Mouse (Mus musculus): ENCODE results near the gene Cpa1.
A peak's percentile ranks its signal among the peaks of the same experiment; 100 is the strongest.

Gene Cpa1

DNA sequence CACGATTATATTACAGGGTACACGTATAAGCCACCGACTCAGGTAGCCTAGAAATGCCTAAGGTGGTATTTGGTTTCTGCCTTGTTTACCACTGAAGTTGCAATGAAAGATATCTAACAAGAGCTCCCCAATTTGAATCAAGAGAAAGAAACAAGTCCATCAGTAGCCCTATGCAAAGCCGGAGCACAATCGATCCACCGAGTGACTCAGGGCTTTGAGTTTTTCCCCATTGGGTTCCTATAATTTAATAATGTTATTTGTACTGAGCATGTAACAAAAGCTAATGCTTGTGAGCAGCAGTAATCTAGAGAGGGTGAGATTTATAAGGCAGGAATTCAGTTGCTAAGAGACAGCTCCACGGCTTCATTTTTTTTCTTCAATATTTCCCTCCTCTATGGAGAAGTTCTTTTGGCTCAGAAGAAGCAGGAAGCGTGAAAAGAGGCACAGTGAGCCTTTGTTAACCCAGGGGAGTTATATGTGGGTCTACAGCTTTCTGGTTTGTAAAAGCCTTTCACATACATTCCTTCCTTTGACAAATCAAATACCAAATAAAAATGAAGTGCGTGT lies 35.8 kb downstream of the Cpa1 start:
- DNase-seq: no peak

GRCm38 (mm10) chr6:30675281-30675771 lies 36.3 kb downstream of the Cpa1 start:
- DNase-seq: peak in 1 of 2 experiments; percentile 13

GRCm38 (mm10) chr6:30676506-30676905 lies 37.5 kb downstream of the Cpa1 start:
- DNase-seq: no peak

- no peak for DNase-seq
These were observed 38.6 kb downstream of the Cpa1 start for GRCm38 (mm10) chr6:30677591-30677990.

DNA sequence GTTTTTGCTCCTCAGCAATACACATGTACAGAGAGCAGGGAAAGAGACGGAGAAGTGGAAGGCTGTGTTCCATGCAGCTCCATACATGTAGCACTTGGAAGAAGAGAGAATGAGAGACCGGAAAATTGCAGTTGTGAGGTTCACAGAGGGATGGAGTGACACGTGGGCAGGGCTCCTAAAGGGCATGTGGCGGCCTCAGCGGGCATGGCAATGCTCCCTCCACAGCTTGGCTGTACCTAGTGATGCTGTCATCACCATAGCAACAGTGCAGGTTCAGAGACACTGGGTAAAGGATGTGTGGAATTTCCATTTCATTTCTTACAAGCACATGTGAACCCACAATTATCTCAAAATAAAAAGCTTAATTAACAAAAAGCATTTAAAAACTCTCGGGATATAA lies 39.5 kb downstream of the Cpa1 start:
- DNase-seq: no peak

DNA sequence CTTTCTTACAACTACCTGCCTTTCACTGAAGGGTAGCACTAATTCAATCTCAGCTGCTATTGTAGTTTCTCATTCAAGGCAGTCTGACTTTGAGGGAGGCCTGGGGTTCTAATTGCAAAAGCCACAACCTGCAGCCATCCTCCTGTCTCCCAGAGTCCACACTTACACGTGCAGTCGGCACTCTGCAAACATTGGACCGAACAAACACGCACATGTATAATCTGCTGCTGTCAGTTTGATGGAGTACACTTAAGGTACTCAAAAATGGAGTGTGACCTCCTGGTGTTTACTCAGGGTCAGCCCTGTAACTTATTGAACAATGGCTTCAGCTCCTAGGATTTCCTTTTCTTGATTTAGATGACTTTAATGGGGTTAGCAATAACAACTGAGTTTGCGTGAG lies 40.5 kb downstream of the Cpa1 start:
- no peak for DNase-seq

DNA sequence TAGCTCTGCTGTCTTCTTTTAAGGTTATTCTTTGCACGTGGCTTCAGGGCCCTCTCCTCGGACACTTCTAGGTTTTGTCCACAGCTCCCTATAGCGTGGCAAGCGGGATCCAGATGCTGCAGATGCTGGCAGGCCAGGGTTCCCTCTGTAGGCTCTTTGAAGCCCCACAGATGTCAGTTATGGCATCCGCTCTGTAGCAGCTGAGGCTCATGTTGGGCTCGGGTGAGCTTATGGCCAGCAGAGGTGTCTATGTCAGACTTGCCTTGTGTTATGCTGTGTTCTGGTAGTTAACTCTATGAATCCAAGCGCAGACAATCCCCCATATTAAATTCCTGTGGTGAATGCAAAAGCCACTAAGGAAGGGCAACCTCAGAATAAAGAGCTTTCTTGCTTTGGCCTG lies 41.4 kb downstream of the Cpa1 start:
- no peak for DNase-seq

DNA sequence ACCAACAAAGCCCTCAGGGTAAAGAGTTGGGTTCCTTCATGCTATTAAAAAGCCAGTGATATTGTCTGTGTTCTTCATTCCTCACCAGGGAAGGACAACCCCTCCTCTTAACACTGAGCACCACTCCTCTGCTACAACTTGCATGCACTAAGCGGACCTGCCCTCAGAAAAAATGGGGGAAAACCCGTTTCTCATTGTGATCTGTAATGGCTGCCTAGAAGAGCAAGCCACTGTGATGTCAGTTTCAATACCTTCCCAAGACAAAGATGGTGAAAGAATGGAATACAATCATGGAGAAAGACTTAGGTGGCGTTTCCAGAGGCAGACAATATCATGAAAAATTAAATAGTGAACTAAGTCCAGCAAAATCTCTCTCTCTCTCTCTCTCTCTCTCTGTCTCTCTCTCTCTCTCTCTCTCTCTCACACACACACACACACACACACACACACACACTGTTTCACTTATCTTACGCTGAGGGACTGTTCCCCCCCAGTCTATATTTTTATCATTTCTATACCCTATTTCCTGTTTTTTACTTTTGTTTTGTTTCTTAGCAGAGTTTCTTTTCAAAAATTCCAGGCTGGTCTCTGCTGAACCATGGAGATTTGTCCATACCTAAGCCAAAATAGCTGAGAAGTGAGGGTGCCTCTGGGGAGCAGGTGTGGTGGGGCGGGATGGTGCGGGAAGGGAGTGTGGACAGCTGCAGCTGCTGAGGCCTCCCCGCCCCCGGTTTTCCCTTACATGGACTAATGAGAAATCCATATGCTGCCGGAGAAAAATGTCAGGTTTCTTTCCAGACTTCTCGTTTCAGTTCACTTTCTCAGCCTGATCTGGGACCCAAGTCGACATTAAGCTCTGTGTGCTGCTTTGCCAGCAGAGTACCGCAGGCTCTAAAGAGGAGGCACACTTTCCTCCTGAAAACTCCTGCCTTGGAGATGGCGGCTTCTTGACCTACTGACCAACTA lies 43.2 kb downstream of the Cpa1 start:
- DNase-seq: no peak

DNA sequence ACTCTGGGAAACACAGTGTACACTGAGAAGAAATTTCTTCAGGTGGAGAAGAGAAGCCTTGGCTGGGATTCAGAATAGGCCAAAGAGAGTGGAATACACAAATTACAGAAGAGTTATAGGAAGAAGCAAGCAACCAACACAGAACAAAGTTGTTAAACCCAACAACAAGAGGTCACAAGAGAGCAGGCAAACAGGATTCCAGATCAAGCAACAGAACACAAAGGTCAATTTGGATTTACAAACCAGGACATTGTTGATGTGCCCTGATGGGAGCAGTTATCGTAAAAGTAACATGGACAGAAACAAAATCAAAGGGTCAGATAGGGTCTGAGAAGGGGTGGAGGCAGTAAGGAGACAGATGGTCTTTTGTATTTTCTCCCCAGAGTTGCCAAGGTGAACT lies 45.6 kb downstream of the Cpa1 start:
- no peak for DNase-seq

GRCm38 (mm10) chr6:30687198-30687597 lies 48.2 kb downstream of the Cpa1 start:
- DNase-seq: no peak

- no peak for DNase-seq
These were observed 53.8 kb downstream of the Cpa1 start for GRCm38 (mm10) chr6:30692826-30693225.

DNA sequence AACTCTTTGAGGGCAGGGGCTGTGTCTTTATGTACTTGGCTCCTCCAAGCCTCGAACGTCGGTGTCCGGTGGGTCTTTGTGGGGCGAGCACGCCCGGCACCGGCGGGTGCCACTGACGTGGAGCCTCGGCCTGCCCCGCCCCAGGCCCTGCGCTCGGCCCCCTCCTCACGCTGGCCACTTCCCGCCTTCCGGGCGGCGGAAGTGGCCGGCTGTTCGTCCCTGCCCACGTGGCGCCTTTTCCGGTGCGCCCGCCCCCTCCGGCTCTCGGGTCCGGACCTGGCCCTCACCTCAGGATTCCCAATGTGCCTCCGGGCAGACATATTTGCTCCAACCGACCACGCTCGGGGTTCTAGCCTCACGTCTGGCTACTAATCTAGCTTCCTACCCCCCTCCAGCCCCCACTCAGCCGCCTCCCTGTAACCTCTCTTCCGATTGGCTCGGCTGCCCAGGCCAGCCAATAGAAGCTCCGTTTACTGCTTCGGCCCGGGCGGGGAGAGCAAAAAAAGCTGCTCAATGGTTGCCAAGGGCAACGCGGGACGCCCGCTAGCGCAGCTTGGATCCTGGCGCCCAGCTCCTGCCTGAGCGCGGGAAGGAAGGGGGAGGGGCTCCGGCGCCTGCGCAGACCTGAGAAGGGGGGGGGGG lies 54.5 kb downstream of the Cpa1 start, which contains the start of gene Cep41:
Gene Cep41 (minus strand): TSS at position 400 of the 642 bp plus-strand sequence.
- peak; percentile 95 to 96 for DNase-seq

GRCm38 (mm10) chr6:30694209-30694608 lies 55.2 kb downstream of the Cpa1 start:
- DNase-seq: no peak
